Mouse (Mus musculus) limb, embryonic 12.5 days (tissue): Measurements from ENCODE around the gene Epha5. TPM values are rescaled to one million over a fixed set of nuclear protein-coding genes. Genes with fewer than 3 reads are reported as not detected.

Source experiments
- ATAC-seq: fragments of 200-750 bp; cut with Nextera tagmentation; 2 replicates; pipeline ENCODE4 v1.8.0; 2017; ENCODE audit warnings: low read depth, moderate TSS enrichment; ENCODE audit not compliant: insufficient number of reproducible peaks, insufficient read depth, low FRiP score, low TSS enrichment
- H3K27ac ChIP-seq: fragments of 300-500 bp; sonication (generic); 2 replicates; pipeline ENCODE4 v1.5.1; 2016; ENCODE audit warnings: mild to moderate bottlenecking, moderate library complexity
- H3K27me3 ChIP-seq: fragments of 300-500 bp; sonication (generic); 2 replicates; pipeline ENCODE4 v1.6.1; 2016; ENCODE audit warnings: mild to moderate bottlenecking, moderate library complexity
- H3K36me3 ChIP-seq: fragments of 300-500 bp; sonication (generic); 2 replicates; pipeline ENCODE4 v1.6.1; 2016; ENCODE audit warnings: mild to moderate bottlenecking, moderate library complexity
- H3K4me1 ChIP-seq: fragments of 300-500 bp; sonication (generic); replicated peaks from 2 replicates; pipeline ENCODE4 v1.6.1; 2016
- H3K4me2 ChIP-seq: fragments of 300-500 bp; sonication (generic); 2 replicates; pipeline ENCODE4 v1.6.1; 2016; ENCODE audit warnings: mild to moderate bottlenecking, moderate library complexity
- H3K4me3 ChIP-seq: fragments of 300-500 bp; sonication (generic); replicated peaks from 2 replicates; pipeline ENCODE4 v1.5.1; 2016; ENCODE audit warnings: mild to moderate bottlenecking
- H3K9ac ChIP-seq: fragments of 300-500 bp; sonication (generic); replicated peaks from 2 replicates; pipeline ENCODE4 v1.6.1; 2016; ENCODE audit warnings: mild to moderate bottlenecking, moderate library complexity
- H3K9me3 ChIP-seq: fragments of 300-500 bp; sonication (generic); 2 replicates; pipeline ENCODE4 v1.6.1; 2016; ENCODE audit warnings: mild to moderate bottlenecking, moderate library complexity
- WGBS: fragments of 180-500 bp; shearing (Covaris S2); methylation state at CpG from one replicate; pipeline ENCODE4 v1.1.7; 2016; 5-methylcytosine and 5-hydroxymethylcytosine counted together
- polyA plus RNA-seq: library from polyadenylated mRNA; unstranded; fragments of >200 nt; fragmentation: Nextera tagmentation; extraction: Ambion mirVana; gene quantifications from 2 replicates; pipeline ENCODE4 v1.2.1, GENCODE M21; 2016

Epha5 gene
- polyA plus RNA-seq, 1 experiment from 2014 or later: 6.1 TPM

GRCm38 (mm10) chr5:84359430-84359829, 57.8 kb downstream of the Epha5 start:
- H3K4me2 ChIP-seq: no peak overlapping the region
- no peaks in the 10 kb centered on the region for H3K4me1 ChIP-seq
- H3K27ac ChIP-seq: no peak overlapping the region
- H3K36me3 ChIP-seq: no peaks in the 10 kb centered on the region
- no peaks in the 10 kb centered on the region for H3K9me3 ChIP-seq
- H3K9ac ChIP-seq: no peak overlapping the region
- H3K4me3 ChIP-seq: no peak overlapping the region
- 84% methylated on average over 3 of the region's 3 CpGs for WGBS
- no peak for ATAC-seq
- H3K27me3 ChIP-seq: no peaks in the 10 kb centered on the region

- H3K27me3 ChIP-seq: no peaks in the 10 kb centered on the region
- no peak overlapping the region for H3K4me2 ChIP-seq
- no peaks in the 10 kb centered on the region for H3K9me3 ChIP-seq
- ATAC-seq: no peak
- H3K36me3 ChIP-seq: no peaks in the 10 kb centered on the region
- H3K27ac ChIP-seq: no peak overlapping the region
- WGBS: 73% methylated on average over 5 of the region's 5 CpGs
- no peaks in the 10 kb centered on the region for H3K4me1 ChIP-seq
- no peak overlapping the region for H3K4me3 ChIP-seq
- no peak overlapping the region for H3K9ac ChIP-seq
These were observed 64.1 kb downstream of the Epha5 start for GRCm38 (mm10) chr5:84353069-84353468.

- no peaks in the 10 kb centered on the region for H3K27me3 ChIP-seq
- H3K4me3 ChIP-seq: no peak overlapping the region
- H3K36me3 ChIP-seq: no peaks in the 10 kb centered on the region
- H3K9me3 ChIP-seq: no peaks in the 10 kb centered on the region
- no peak for ATAC-seq
- 85% methylated on average over 2 of the region's 2 CpGs for WGBS
- no peak overlapping the region for H3K4me2 ChIP-seq
- no peak overlapping the region for H3K27ac ChIP-seq
- H3K4me1 ChIP-seq: no peaks in the 10 kb centered on the region
- H3K9ac ChIP-seq: no peak overlapping the region
These were observed 70.3 kb downstream of the Epha5 start for GRCm38 (mm10) chr5:84346728-84347499.

GRCm38 (mm10) chr5:84335834-84336465, 81.2 kb downstream of the Epha5 start:
- no peak for ATAC-seq
- Histone ChIP-seq H3K27me3 (no peaks in the 10 kb centered on the region), H3K9me3 (no peaks in the 10 kb centered on the region)

GRCm38 (mm10) chr5:84334481-84334880, 82.7 kb downstream of the Epha5 start:
- no peaks in the 10 kb centered on the region for H3K27me3 ChIP-seq
- 63% methylated on average over 6 of the region's 6 CpGs for WGBS
- ATAC-seq: no peak

More at GRCm38 (mm10) chr5:84335834-84336465, 81.2 kb downstream of the Epha5 start:
- no peak overlapping the region for H3K27ac ChIP-seq
- no peak overlapping the region for H3K4me2 ChIP-seq
- WGBS: 77% methylated on average over 3 of the region's 3 CpGs
- H3K9ac ChIP-seq: no peak overlapping the region
- H3K4me3 ChIP-seq: no peak overlapping the region
- H3K4me1 ChIP-seq: no peaks in the 10 kb centered on the region
- no peaks in the 10 kb centered on the region for H3K36me3 ChIP-seq

GRCm38 (mm10) chr5:84331631-84332030, 85.6 kb downstream of the Epha5 start:
- Histone ChIP-seq H3K4me1 (no peaks in the 10 kb centered on the region), H3K27me3 (no peaks in the 10 kb centered on the region), H3K4me3 (no peak overlapping the region), H3K9ac (no peak overlapping the region), H3K9me3 (no peaks in the 10 kb centered on the region), H3K36me3 (no peaks in the 10 kb centered on the region), H3K27ac (no peak overlapping the region), H3K4me2 (no peak overlapping the region)
- WGBS: 88% methylated on average over 1 of the region's 1 CpGs
- no peak for ATAC-seq

More at GRCm38 (mm10) chr5:84334481-84334880, 82.7 kb downstream of the Epha5 start:
- Histone ChIP-seq H3K9me3 (no peaks in the 10 kb centered on the region), H3K4me2 (no peak overlapping the region), H3K9ac (no peak overlapping the region), H3K4me3 (no peak overlapping the region), H3K27ac (no peak overlapping the region), H3K36me3 (no peaks in the 10 kb centered on the region), H3K4me1 (no peaks in the 10 kb centered on the region)

- H3K4me1 ChIP-seq: no peaks in the 10 kb centered on the region
- no peak overlapping the region for H3K4me3 ChIP-seq
- H3K27me3 ChIP-seq: no peaks in the 10 kb centered on the region
- WGBS: 82% methylated on average over 1 of the region's 1 CpGs
- no peak overlapping the region for H3K9ac ChIP-seq
- no peak overlapping the region for H3K4me2 ChIP-seq
- H3K27ac ChIP-seq: no peak overlapping the region
- ATAC-seq: no peak
- no peaks in the 10 kb centered on the region for H3K9me3 ChIP-seq
- no peaks in the 10 kb centered on the region for H3K36me3 ChIP-seq
These were observed 96.6 kb downstream of the Epha5 start for GRCm38 (mm10) chr5:84320553-84320952.

- Histone ChIP-seq H3K27ac (no peak overlapping the region), H3K27me3 (no peaks in the 10 kb centered on the region), H3K9ac (no peak overlapping the region), H3K4me2 (no peak overlapping the region), H3K4me1 (no peaks in the 10 kb centered on the region), H3K36me3 (no peaks in the 10 kb centered on the region), H3K9me3 (no peaks in the 10 kb centered on the region), H3K4me3 (no peak overlapping the region)
- 63% methylated on average over 4 of the region's 4 CpGs for WGBS
- ATAC-seq: no peak
These were observed 97.0 kb downstream of the Epha5 start for GRCm38 (mm10) chr5:84320138-84320537.

- H3K4me1 ChIP-seq: no peaks in the 10 kb centered on the region
- H3K27me3 ChIP-seq: no peaks in the 10 kb centered on the region
- no peak overlapping the region for H3K4me2 ChIP-seq
- no peak overlapping the region for H3K4me3 ChIP-seq
- H3K9ac ChIP-seq: no peak overlapping the region
- no peaks in the 10 kb centered on the region for H3K9me3 ChIP-seq
- no peak for ATAC-seq
- no peak overlapping the region for H3K27ac ChIP-seq
- H3K36me3 ChIP-seq: no peaks in the 10 kb centered on the region
- 45% methylated on average over 8 of the region's 8 CpGs for WGBS
These were observed 98.3 kb downstream of the Epha5 start for GRCm38 (mm10) chr5:84318814-84319340.

- no peak overlapping the region for H3K4me2 ChIP-seq
- no peak overlapping the region for H3K4me3 ChIP-seq
- H3K4me1 ChIP-seq: no peaks in the 10 kb centered on the region
- no peaks in the 10 kb centered on the region for H3K9me3 ChIP-seq
- no peak overlapping the region for H3K27ac ChIP-seq
- no peaks in the 10 kb centered on the region for H3K36me3 ChIP-seq
- H3K9ac ChIP-seq: no peak overlapping the region
- no peak for ATAC-seq
- 86% methylated on average over 4 of the region's 4 CpGs for WGBS
- no peaks in the 10 kb centered on the region for H3K27me3 ChIP-seq
These were observed 99.3 kb downstream of the Epha5 start for GRCm38 (mm10) chr5:84317839-84318238.

GRCm38 (mm10) chr5:84313619-84314018, 103.6 kb downstream of the Epha5 start:
- H3K9me3 ChIP-seq: no peaks in the 10 kb centered on the region
- no peaks in the 10 kb centered on the region for H3K4me1 ChIP-seq
- no peak for ATAC-seq
- H3K4me3 ChIP-seq: no peak overlapping the region
- H3K36me3 ChIP-seq: no peaks in the 10 kb centered on the region
- H3K27ac ChIP-seq: no peak overlapping the region
- H3K27me3 ChIP-seq: no peaks in the 10 kb centered on the region
- WGBS: 87% methylated on average over 4 of the region's 4 CpGs
- no peak overlapping the region for H3K9ac ChIP-seq
- no peak overlapping the region for H3K4me2 ChIP-seq
